Mouse (Mus musculus) brown adipose tissue, adult 24 weeks (tissue): ENCODE data around the gene Sgms2. TPM values are rescaled to one million over a fixed set of nuclear protein-coding genes. Genes with fewer than 3 reads are reported as not detected.

Experiments used
- H3K27ac ChIP-seq: fragments of 200-500 bp; replicated peaks from 2 replicates; pipeline ENCODE4 v1.5.1; 2012; ENCODE audit warnings: low read depth, mild to moderate bottlenecking, low read length
- H3K4me1 ChIP-seq: fragments of 200-500 bp; 2 replicates; pipeline ENCODE4 v1.6.1; 2012; ENCODE audit warnings: low read length, mixed read lengths; ENCODE audit not compliant: control insufficient read depth, insufficient read depth, insufficient read length
- H3K4me3 ChIP-seq: fragments of 200-500 bp; 2 replicates; pipeline ENCODE4 v1.5.1; 2012; ENCODE audit warnings: low read depth, mild to moderate bottlenecking, low read length, moderate library complexity; ENCODE audit not compliant: insufficient read depth
- polyA plus RNA-seq: library from polyadenylated mRNA; stranded (reverse); fragments of >200 nt; gene quantifications from 2 replicates; pipeline ENCODE4 v1.2.4, GENCODE M21; 2012; ENCODE audit not compliant: missing spikeins, insufficient read depth, insufficient read length

The Sgms2 gene
- polyA plus RNA-seq, 1 experiment = 8.1 TPM

GRCm38 (mm10) chr3:131320184-131320583 is 171.0 kb downstream of the Sgms2 start:
- Histone ChIP-seq H3K4me3 (no peak overlapping the region), H3K27ac (peak overlapping the region; percentile 66), H3K4me1 (peaks cover 2% of the 10 kb centered on the region; the same call in 1 of the 2 replicates)

- Histone ChIP-seq H3K27ac (no peak overlapping the region), H3K4me3 (no peak overlapping the region), H3K4me1 (peaks cover 2% of the 10 kb centered on the region; the same call in 1 of the 2 replicates)
Observed at GRCm38 (mm10) chr3:131318211-131318610, 173.0 kb downstream of the Sgms2 start.

GRCm38 (mm10) chr3:131317126-131317525 is 174.1 kb downstream of the Sgms2 start:
- Histone ChIP-seq H3K27ac (no peak overlapping the region), H3K4me1 (no peaks in the 10 kb centered on the region; the same call in 1 of the 2 replicates), H3K4me3 (no peak overlapping the region)

GRCm38 (mm10) chr3:131315957-131316510 is 175.2 kb downstream of the Sgms2 start:
- Histone ChIP-seq H3K27ac (no peak overlapping the region), H3K4me3 (no peak overlapping the region), H3K4me1 (no peaks in the 10 kb centered on the region; the same call in 1 of the 2 replicates)

GRCm38 (mm10) chr3:131312340-131312739 is 178.9 kb downstream of the Sgms2 start:
- Histone ChIP-seq H3K4me1 (no peaks in the 10 kb centered on the region), H3K27ac (no peak overlapping the region), H3K4me3 (no peak overlapping the region)

- Histone ChIP-seq H3K27ac (no peak overlapping the region), H3K4me3 (no peak overlapping the region), H3K4me1 (no peaks in the 10 kb centered on the region)
Observed at GRCm38 (mm10) chr3:131310572-131310971, 180.6 kb downstream of the Sgms2 start.

- no peak overlapping the region for H3K27ac ChIP-seq
- no peaks in the 10 kb centered on the region for H3K4me1 ChIP-seq
- no peak overlapping the region for H3K4me3 ChIP-seq
Observed at GRCm38 (mm10) chr3:131307811-131308210, 183.4 kb downstream of the Sgms2 start.

- Histone ChIP-seq H3K4me3 (no peak overlapping the region), H3K27ac (no peak overlapping the region), H3K4me1 (no peaks in the 10 kb centered on the region; the same call in 1 of the 2 replicates)
Observed at GRCm38 (mm10) chr3:131306255-131306654, 185.0 kb downstream of the Sgms2 start.

GRCm38 (mm10) chr3:131303320-131303714 is 187.9 kb downstream of the Sgms2 start:
- Histone ChIP-seq H3K4me1 (no peaks in the 10 kb centered on the region; the same call in 1 of the 2 replicates), H3K4me3 (peak overlapping the region; percentile 95), H3K27ac (peak overlapping the region; percentile 73)

GRCm38 (mm10) chr3:131302452-131303319 is 188.5 kb downstream of the Sgms2 start, which contains the start of gene Cyp2u1:
TSS of gene Cyp2u1 (minus strand) at chr3:131303227.
- H3K27ac ChIP-seq = peak within 1 kb of the TSS; percentile 84

GRCm38 (mm10) chr3:131299908-131300307 is 191.3 kb downstream of the Sgms2 start:
- Histone ChIP-seq H3K4me3 (no peak overlapping the region), H3K27ac (no peak overlapping the region), H3K4me1 (no peaks in the 10 kb centered on the region; the same call in 1 of the 2 replicates)

More at GRCm38 (mm10) chr3:131302452-131303319, 188.5 kb downstream of the Sgms2 start, which contains the start of gene Cyp2u1:
- peak within 1 kb of the TSS; percentile 95 for H3K4me3 ChIP-seq
- H3K4me1 ChIP-seq = no peaks in the 10 kb centered on the region; the same call in 1 of the 2 replicates

- no peaks in the 10 kb centered on the region; the same call in 1 of the 2 replicates for H3K4me1 ChIP-seq
- no peak overlapping the region for H3K4me3 ChIP-seq
- no peak overlapping the region for H3K27ac ChIP-seq
Observed at GRCm38 (mm10) chr3:131299078-131299477, 192.1 kb downstream of the Sgms2 start.

- no peaks in the 10 kb centered on the region for H3K4me1 ChIP-seq
- H3K4me3 ChIP-seq = no peak overlapping the region
- H3K27ac ChIP-seq = no peak overlapping the region
Observed at GRCm38 (mm10) chr3:131296893-131297292, 194.3 kb downstream of the Sgms2 start.

GRCm38 (mm10) chr3:131295513-131296200 is 195.6 kb downstream of the Sgms2 start:
- no peak overlapping the region for H3K27ac ChIP-seq

GRCm38 (mm10) chr3:131294503-131294902 is 196.7 kb downstream of the Sgms2 start:
- Histone ChIP-seq H3K4me1 (no peaks in the 10 kb centered on the region), H3K27ac (no peak overlapping the region), H3K4me3 (no peak overlapping the region)

More at GRCm38 (mm10) chr3:131295513-131296200, 195.6 kb downstream of the Sgms2 start:
- Histone ChIP-seq H3K4me3 (no peak overlapping the region), H3K4me1 (no peaks in the 10 kb centered on the region)
